Mouse (Mus musculus) spleen, adult 2 months (tissue): ENCODE measurements around the gene Uxs1.

Experiments
- CTCF ChIP-seq: fragments of 200-500 bp; IDR thresholded peaks from 2 replicates; pipeline ENCODE4 v1.5.1; 2011; ENCODE audit warnings: mild to moderate bottlenecking, inconsistent platforms; ENCODE audit not compliant: insufficient read depth, insufficient read length, insufficient replicate concordance; ENCODE audit errors: extremely low read depth
- POLR2A ChIP-seq: fragments of 200-500 bp; IDR thresholded peaks from 2 replicates; pipeline ENCODE4 v1.6.1; 2011; ENCODE audit warnings: low read depth, low read length, inconsistent platforms

DNA sequence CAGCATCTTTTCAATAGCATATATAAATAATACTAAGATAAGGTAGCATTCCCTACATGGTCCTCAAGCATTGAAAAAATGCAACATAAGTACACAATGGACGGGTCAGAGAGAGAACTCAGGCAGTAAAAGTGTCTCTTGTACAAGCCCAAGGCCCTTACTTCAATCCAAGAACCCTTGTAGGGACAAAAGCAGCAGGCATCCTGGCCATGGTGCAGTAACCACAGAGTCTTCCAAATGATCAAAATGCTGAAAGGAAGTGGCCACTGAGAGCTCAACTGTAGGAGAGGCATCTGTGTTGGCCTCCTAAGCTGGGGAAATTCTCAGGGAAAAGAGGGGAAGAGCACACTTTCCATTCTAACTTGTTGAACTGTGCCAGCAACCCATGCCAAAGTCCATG, 2.5 kb upstream of the Uxs1 start:
- TF ChIP-seq CTCF (no peak), POLR2A (no peak)
